Mouse (Mus musculus) MEL (cell line): ENCODE data around the gene Tnfrsf12a. TPM values are rescaled to one million over a fixed set of nuclear protein-coding genes. Genes with fewer than 3 reads are reported as not detected.

Experiments
- DNase-seq: peaks from one replicate; pipeline ENCODE4 v3.0.0; 2011; ENCODE audit warnings: low read depth, low spot score
- H3K27ac ChIP-seq: 2 replicates; pipeline ENCODE4 v1.5.1; 2012; ENCODE audit warnings: low read depth, mild to moderate bottlenecking, control low read depth, low read length, moderate library complexity; ENCODE audit not compliant: control insufficient read depth
- H3K27me3 ChIP-seq, 2 experiments: fragments of 150-350 bp in 1 of 2; sonication (generic) in 1 of 2; 2 replicates each; pipeline ENCODE4 v1.6.1; 2012; ENCODE audit warnings: low read length in 2 of 2, mild to moderate bottlenecking in 2 of 2, improper control_type of control experiment in 1 of 2, moderate library complexity in 1 of 2; ENCODE audit not compliant: insufficient read depth in 2 of 2, control insufficient read depth in 1 of 2
- H3K36me3 ChIP-seq, 2 experiments: 2 replicates each; pipeline ENCODE4 v1.6.1; 2012 to 2014; ENCODE audit warnings: low read length in 2 of 2, improper control_type of control experiment in 1 of 2, inconsistent platforms in 1 of 2, mild to moderate bottlenecking in 1 of 2; ENCODE audit not compliant: insufficient read depth in 2 of 2, control insufficient read depth in 1 of 2
- H3K4me1 ChIP-seq, 2 experiments: fragments of 150-350 bp in 1 of 2; sonication (generic) in 1 of 2; 2 replicates each; pipeline ENCODE4 v1.6.1; 2012; ENCODE audit warnings: low read length in 2 of 2, improper control_type of control experiment in 1 of 2, mild to moderate bottlenecking in 1 of 2; ENCODE audit not compliant: insufficient read depth in 2 of 2, control insufficient read depth in 1 of 2
- H3K4me3 ChIP-seq, 2 experiments: fragments of 150-350 bp in 1 of 2; sonication (generic) in 1 of 2; 2 replicates each; pipeline ENCODE4 v1.5.1; 2012; ENCODE audit warnings: low read depth in 2 of 2, low read length in 2 of 2, mild to moderate bottlenecking in 2 of 2, moderate library complexity in 2 of 2, control low read depth in 1 of 2, improper control_type of control experiment in 1 of 2; ENCODE audit not compliant: control insufficient read depth in 1 of 2, insufficient read depth in 1 of 2
- H3K79me2 ChIP-seq: 2 replicates; pipeline ENCODE4 v1.6.1; 2012; ENCODE audit warnings: mild to moderate bottlenecking, low read length, moderate library complexity; ENCODE audit not compliant: control insufficient read depth, poor library complexity, insufficient read depth
- H3K9ac ChIP-seq: 2 replicates; pipeline ENCODE4 v1.6.1; 2012; ENCODE audit warnings: low read depth, mild to moderate bottlenecking, control low read depth, low read length, moderate library complexity; ENCODE audit not compliant: control insufficient read depth, poor library complexity, severe bottlenecking
- H3K9me3 ChIP-seq: fragments of 150-350 bp; sonication (generic); replicated peaks from 2 replicates; pipeline ENCODE4 v1.6.1; 2012; ENCODE audit warnings: mild to moderate bottlenecking, low read length, improper control_type of control experiment, moderate library complexity; ENCODE audit not compliant: insufficient read depth
- BHLHE40 ChIP-seq: IDR thresholded peaks from 2 replicates; pipeline ENCODE4 v1.6.1; 2012; ENCODE audit warnings: low read depth, mild to moderate bottlenecking, inconsistent platforms, low read length, improper control_type of control experiment, borderline replicate concordance
- CHD1 ChIP-seq: IDR thresholded peaks from 2 replicates; pipeline ENCODE4 v1.6.1; 2012; ENCODE audit warnings: low read depth, mild to moderate bottlenecking, inconsistent platforms, low read length, improper control_type of control experiment
- CHD2 ChIP-seq: IDR thresholded peaks from 2 replicates; pipeline ENCODE4 v1.6.1; 2011; ENCODE audit warnings: low read length, improper control_type of control experiment
- CTCF ChIP-seq, 3 experiments: IDR thresholded peaks in 2 of 3; conservative IDR thresholded peaks in 1 of 3; 2 replicates each; pipeline ENCODE4 v1.5.1; 2011 to 2012; ENCODE audit warnings: low read length in 3 of 3, low read depth in 2 of 3, mild to moderate bottlenecking in 2 of 3, improper control_type of control experiment in 1 of 3, inconsistent platforms in 1 of 3, mixed read lengths in 1 of 3, moderate library complexity in 1 of 3; ENCODE audit not compliant: control insufficient read depth in 1 of 3, insufficient read depth in 1 of 3, poor library complexity in 1 of 3, severe bottlenecking in 1 of 3
- E2F4 ChIP-seq: IDR thresholded peaks from 2 replicates; pipeline ENCODE4 v1.6.1; 2011; ENCODE audit warnings: low read depth, low read length, improper control_type of control experiment, borderline replicate concordance
- ETS1 ChIP-seq: IDR thresholded peaks from 2 replicates; pipeline ENCODE4 v1.6.1; 2012; ENCODE audit warnings: low read depth, mild to moderate bottlenecking, inconsistent platforms, low read length, improper control_type of control experiment, moderate library complexity
- GATA1 ChIP-seq: IDR thresholded peaks from 2 replicates; pipeline ENCODE4 v1.6.1; 2011; ENCODE audit warnings: low read depth, low read length, improper control_type of control experiment
- JUND ChIP-seq: IDR thresholded peaks from 2 replicates; pipeline ENCODE4 v1.6.1; 2011; ENCODE audit warnings: low read depth, mild to moderate bottlenecking, improper control_type of control experiment, low read length
- MAFK ChIP-seq: IDR thresholded peaks from 2 replicates; pipeline ENCODE4 v1.6.1; 2011; ENCODE audit warnings: low read depth, mild to moderate bottlenecking, low read length, improper control_type of control experiment, borderline replicate concordance
- MAX ChIP-seq: IDR thresholded peaks from 2 replicates; pipeline ENCODE4 v1.6.1; 2011; ENCODE audit warnings: low read length, improper control_type of control experiment
- MAZ ChIP-seq: IDR thresholded peaks from 2 replicates; pipeline ENCODE4 v1.6.1; 2012; ENCODE audit warnings: low read depth, mild to moderate bottlenecking, inconsistent platforms, low read length, improper control_type of control experiment
- MXI1 ChIP-seq: IDR thresholded peaks from 2 replicates; pipeline ENCODE4 v1.6.1; 2011; ENCODE audit warnings: mild to moderate bottlenecking, low read depth, low read length, improper control_type of control experiment
- MYB ChIP-seq: IDR thresholded peaks from 2 replicates; pipeline ENCODE4 v1.6.1; 2011; ENCODE audit warnings: mild to moderate bottlenecking, low read depth, low read length, improper control_type of control experiment
- MYC ChIP-seq: IDR thresholded peaks from 2 replicates; pipeline ENCODE4 v1.6.1; 2011; ENCODE audit warnings: low read depth, mild to moderate bottlenecking, low read length, improper control_type of control experiment, moderate library complexity
- NELFE ChIP-seq: IDR thresholded peaks from 2 replicates; pipeline ENCODE4 v1.6.1; 2011; ENCODE audit warnings: low read depth, low read length, improper control_type of control experiment
- POLR2A ChIP-seq, 2 experiments: IDR thresholded peaks; 2 replicates each; pipeline ENCODE4 v1.6.1; 2011 to 2012; ENCODE audit warnings: low read length in 2 of 2, mild to moderate bottlenecking in 2 of 2, control low read depth in 1 of 2, improper control_type of control experiment in 1 of 2, low read depth in 1 of 2, moderate library complexity in 1 of 2; ENCODE audit not compliant: control insufficient read depth in 1 of 2, insufficient read depth in 1 of 2, poor library complexity in 1 of 2
- POLR2AphosphoS5 ChIP-seq: IDR thresholded peaks from 2 replicates; pipeline ENCODE4 v1.6.1; 2012; ENCODE audit warnings: low read depth, borderline replicate concordance, mild to moderate bottlenecking, inconsistent platforms, low read length, moderate library complexity, mixed read lengths
- RAD21 ChIP-seq: IDR thresholded peaks from 2 replicates; pipeline ENCODE4 v1.6.1; 2011; ENCODE audit warnings: mild to moderate bottlenecking, low read depth, low read length, improper control_type of control experiment
- SMC3 ChIP-seq: IDR thresholded peaks from 2 replicates; pipeline ENCODE4 v1.6.1; 2011; ENCODE audit warnings: low read depth, low read length, improper control_type of control experiment
- TAL1 ChIP-seq: IDR thresholded peaks from 2 replicates; pipeline ENCODE4 v1.6.1; 2012; ENCODE audit warnings: mild to moderate bottlenecking, inconsistent platforms, low read length, moderate library complexity, mixed read lengths
- TBP ChIP-seq: IDR thresholded peaks from 2 replicates; pipeline ENCODE4 v1.8.0; 2011; ENCODE audit warnings: low read depth, low read length, improper control_type of control experiment
- UBTF ChIP-seq: IDR thresholded peaks from 2 replicates; pipeline ENCODE4 v1.6.1; 2012; ENCODE audit warnings: low read depth, mild to moderate bottlenecking, inconsistent platforms, low read length, improper control_type of control experiment, moderate library complexity, borderline replicate concordance; ENCODE audit not compliant: insufficient read depth
- USF1 ChIP-seq: IDR thresholded peaks from 2 replicates; pipeline ENCODE4 v1.6.1; 2014; ENCODE audit warnings: low read depth, mild to moderate bottlenecking, inconsistent platforms, low read length, improper control_type of control experiment, moderate library complexity
- ZC3H11A ChIP-seq: IDR thresholded peaks from 2 replicates; pipeline ENCODE4 v1.6.1; 2012; ENCODE audit warnings: low read depth, mild to moderate bottlenecking, inconsistent platforms, low read length, improper control_type of control experiment
- ZNF384 ChIP-seq: IDR thresholded peaks from 2 replicates; pipeline ENCODE4 v1.6.1; 2012; ENCODE audit warnings: low read depth, mild to moderate bottlenecking, inconsistent platforms, low read length, improper control_type of control experiment
- polyA plus RNA-seq, 2 experiments: library from polyadenylated mRNA; stranded (reverse) in 1 of 2; unstranded in 1 of 2; fragments of >175 nt in 1 of 2; fragments of >200 nt in 1 of 2; gene quantifications; 2 replicates each; pipeline versions ENCODE4 v1.2.1 to v1.2.4; 2012; ENCODE audit warnings: low replicate concordance in 2 of 2, low read depth in 1 of 2; ENCODE audit not compliant: insufficient read length in 2 of 2, insufficient read depth in 1 of 2, missing spikeins in 1 of 2
- total RNA-seq: library from RNA; depleted of rRNA; stranded (reverse); fragments of 300-350 nt; gene quantifications from 2 replicates; pipeline ENCODE4 v1.2.3, GENCODE M21; 2012

The Tnfrsf12a gene
- total and polyA plus RNA-seq, 3 experiments, result 14.7 to 18.8 TPM; not detected in 1

GRCm38 (mm10) chr17:23717003-23717402, 39.7 kb upstream of the Tnfrsf12a start:
- no peak overlapping the region for H3K27ac ChIP-seq
- no peak for DNase-seq
- no peaks in the 10 kb centered on the region for H3K79me2 ChIP-seq
- H3K4me1 ChIP-seq, result no peaks in the 10 kb centered on the region
- H3K9me3 ChIP-seq, result no peaks in the 10 kb centered on the region
- no peaks in the 10 kb centered on the region for H3K36me3 ChIP-seq
- TF ChIP-seq UBTF, result no peak
- no peak for TF ChIP-seq RAD21
- TF ChIP-seq CHD1, result no peak
- no peak for TF ChIP-seq GATA1
- no peak for TF ChIP-seq SMC3
- TF ChIP-seq MXI1, result no peak
- TF ChIP-seq POLR2AphosphoS5, result no peak
- TF ChIP-seq TAL1, result no peak
- TF ChIP-seq NELFE, result no peak
- TF ChIP-seq MYB, result no peak
- no peak for TF ChIP-seq ETS1
- TF ChIP-seq E2F4, result no peak
- no peak overlapping the region for H3K9ac ChIP-seq
- H3K27me3 ChIP-seq, result peaks cover 11 to 12% of the 10 kb centered on the region in 2 experiments
- no peak overlapping the region for H3K4me3 ChIP-seq

DNA sequence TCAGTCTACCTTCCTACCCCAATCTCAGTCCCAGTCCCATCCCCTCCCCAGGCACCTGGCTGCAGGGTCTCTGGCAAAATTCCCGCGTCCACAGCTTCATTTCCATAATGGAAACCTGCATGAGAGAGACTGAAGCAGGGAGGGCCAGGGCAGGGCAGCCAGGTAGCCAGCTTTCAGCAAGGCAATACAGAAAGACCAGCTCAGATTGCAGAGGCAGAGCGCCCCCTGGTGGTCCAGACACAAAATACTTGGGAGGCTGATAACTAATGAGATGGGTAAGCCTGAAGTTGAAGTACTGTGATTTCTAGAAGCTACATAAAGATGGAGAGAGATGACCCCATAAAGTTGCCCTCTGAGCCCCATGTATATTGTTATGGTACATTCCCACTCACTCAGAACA, 28.9 kb upstream of the Tnfrsf12a start:
- TF ChIP-seq POLR2A (IDR thresholded peaks at IDR 0.05; ENCODE audit: control insufficient read depth in 1 of 2, insufficient read depth in 1 of 2, low read depth in 1 of 2, low read length in 2 of 2, poor library complexity in 1 of 2) (no peak), SMC3 (peak; percentile 78), MAX (no peak), USF1 (no peak), UBTF (no peak), CHD2 (no peak), BHLHE40 (no peak), RAD21 (peak; percentile 90), MAZ (no peak), CTCF (IDR thresholded peaks at IDR 0.05 in 2 of 3, conservative IDR thresholded peaks at IDR 0.05 in 1 of 3; ENCODE audit: control insufficient read depth in 1 of 3, insufficient read depth in 1 of 3, low read depth in 2 of 3, low read length in 3 of 3, poor library complexity in 1 of 3, severe bottlenecking in 1 of 3) (peak; percentile 89 to 95 (median 93)), MAFK (no peak), ZNF384 (peak; percentile 33; the same call in 1 of the 2 replicates), ZC3H11A (peak; percentile 82), JUND (no peak), TBP (0 out of 2 replicates have a peak, but pooled peaks have one; percentile 22), MYC (no peak)
- peaks cover 7 to 13% of the 10 kb centered on the region in 2 experiments for H3K27me3 ChIP-seq

More for the DNA sequence above, 28.9 kb upstream of the Tnfrsf12a start:
- Histone ChIP-seq H3K4me1 (no peaks in the 10 kb centered on the region), H3K4me3 (no peak overlapping the region), H3K79me2 (no peaks in the 10 kb centered on the region), H3K27ac (no peak overlapping the region), H3K9ac (no peak overlapping the region), H3K9me3 (no peaks in the 10 kb centered on the region), H3K36me3 (no peaks in the 10 kb centered on the region)
- DNase-seq, result peak; percentile 79
